ENCODE assay signal across 20 mouse cellular contexts in the genomic region with DNA sequence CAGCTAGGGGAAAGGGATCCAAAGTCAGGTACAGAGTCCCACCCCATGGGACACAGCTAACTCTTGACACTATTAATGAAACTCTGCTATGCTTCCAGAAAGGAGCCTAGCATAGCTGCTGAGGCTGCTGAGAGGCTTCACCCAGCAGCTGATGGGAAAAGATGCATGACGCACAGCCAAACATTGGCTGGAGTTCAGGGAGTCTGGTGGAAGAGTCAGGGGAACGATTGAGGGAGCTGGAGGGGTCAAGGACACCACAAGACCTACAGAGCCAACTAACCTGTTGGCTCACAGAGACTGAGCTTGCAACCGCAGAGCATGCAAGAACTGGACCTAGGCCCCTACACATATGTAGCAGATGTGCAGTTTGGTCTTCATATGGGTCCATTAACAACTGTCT.
"Had no signal": no experiment of that assay in that cellular context is flagged by ENCODE, and none has a peak within 500 bp of the region (broad histone marks: within the 10 kb centered on the region; RNA-seq: fewer than 3 reads in every experiment).

No protein-coding gene starts in this region.

- H3K36me3 ChIP-seq: limb, embryonic 10.5 days; limb, embryonic 13.5 days; liver, embryonic 13.5 days; neural tube, embryonic 12.5 days; neural tube, embryonic 15.5 days; stomach, embryonic 15.5 days had no signal

- DNase-seq: kidney, adult 11 months; kidney, adult 9 months; kidney, postnatal 14 days; kidney, postnatal 4 days; liver; liver, embryonic 13.5 days; lung, embryonic 14.5 days; lung, postnatal 36 days; midbrain, embryonic 14.5 days; retina, postnatal 1 day; right cerebral cortex, postnatal 25 days; spleen, adult 18-20 months; thymus, postnatal 25 days had no signal

- H3K9ac ChIP-seq: limb, embryonic 13.5 days; liver, embryonic 13.5 days; lung, embryonic 14.5 days; neural tube, embryonic 12.5 days; neural tube, embryonic 15.5 days; stomach, embryonic 15.5 days had no signal

- H3K4me3 ChIP-seq: limb, embryonic 10.5 days; limb, embryonic 13.5 days; liver, embryonic 13.5 days; neural tube, embryonic 12.5 days; neural tube, embryonic 15.5 days; stomach, embryonic 15.5 days had no signal

- H3K27ac ChIP-seq: limb, embryonic 10.5 days; limb, embryonic 13.5 days; liver, embryonic 13.5 days; neural tube, embryonic 12.5 days; neural tube, embryonic 15.5 days; stomach, embryonic 15.5 days had no signal

- H3K4me2 ChIP-seq: limb, embryonic 13.5 days; liver, embryonic 13.5 days; lung, embryonic 14.5 days; midbrain, embryonic 11.5 days; neural tube, embryonic 12.5 days; neural tube, embryonic 15.5 days; stomach, embryonic 15.5 days had no signal

- ATAC-seq: lung, postnatal 0 days had no signal

- H3K9me3 ChIP-seq: limb, embryonic 10.5 days; limb, embryonic 13.5 days; liver, embryonic 13.5 days; neural tube, embryonic 12.5 days; neural tube, embryonic 15.5 days; stomach, embryonic 15.5 days had no signal

- H3K4me1 ChIP-seq: limb, embryonic 10.5 days; limb, embryonic 13.5 days; liver, embryonic 13.5 days; neural tube, embryonic 12.5 days; neural tube, embryonic 15.5 days; stomach, embryonic 15.5 days had no signal

- H3K27me3 ChIP-seq: limb, embryonic 13.5 days; liver, embryonic 13.5 days; neural tube, embryonic 12.5 days; neural tube, embryonic 15.5 days; stomach, embryonic 15.5 days had no signal
